Mouse (Mus musculus) erythroblast, embryonic 14.5 days (primary cell): ENCODE data around the gene Snx1. TPM values are rescaled to one million over a fixed set of nuclear protein-coding genes. Genes with fewer than 3 reads are reported as not detected.

Experiments
- H3K27me3 ChIP-seq: 2 replicates; pipeline ENCODE4 v1.6.1; 2012; ENCODE audit warnings: inconsistent platforms; ENCODE audit not compliant: control insufficient read depth
- H3K36me3 ChIP-seq: 2 replicates; pipeline ENCODE4 v1.6.1; 2012; ENCODE audit warnings: mild to moderate bottlenecking, inconsistent platforms; ENCODE audit not compliant: control insufficient read depth
- H3K4me1 ChIP-seq: 2 replicates; pipeline ENCODE4 v1.6.1; 2012; ENCODE audit warnings: inconsistent platforms; ENCODE audit not compliant: control insufficient read depth
- H3K4me3 ChIP-seq: replicated peaks from 2 replicates; pipeline ENCODE3; 2012; ENCODE audit warnings: moderate library complexity, mild to moderate bottlenecking, inconsistent platforms
- H3K9me3 ChIP-seq: 2 replicates; pipeline ENCODE4 v1.6.1; 2012; ENCODE audit warnings: low read length, inconsistent platforms, mixed read lengths; ENCODE audit not compliant: control insufficient read depth
- GATA1 ChIP-seq: IDR thresholded peaks from 2 replicates; pipeline ENCODE4 v1.6.1; 2012; ENCODE audit warnings: low read length, inconsistent platforms, mixed read lengths
- TAL1 ChIP-seq: IDR thresholded peaks from 3 replicates; pipeline ENCODE4 v1.6.1; 2012; ENCODE audit warnings: low read length, inconsistent platforms, mixed read lengths
- polyA plus RNA-seq: library from polyadenylated mRNA; stranded (reverse); fragments of >175 nt; gene quantifications from 2 replicates; pipeline ENCODE4 v1.2.3, GENCODE M21; 2012

The Snx1 gene
- polyA plus RNA-seq, 1 experiment, result 14.6 TPM

GRCm38 (mm10) chr9:66081999-66082398 is 44.4 kb downstream of the Snx1 start:
- TF ChIP-seq TAL1 (no peak), GATA1 (no peak)
- Histone ChIP-seq H3K36me3 (peaks cover 16% of the 10 kb centered on the region), H3K27me3 (peaks cover 57% of the 10 kb centered on the region), H3K4me1 (peaks cover 15% of the 10 kb centered on the region), H3K9me3 (peaks cover 5% of the 10 kb centered on the region; the same call in 1 of the 2 replicates), H3K4me3 (no peak overlapping the region)

- Histone ChIP-seq H3K27me3 (peaks cover 62% of the 10 kb centered on the region), H3K4me1 (peaks cover 19% of the 10 kb centered on the region), H3K4me3 (no peak overlapping the region), H3K9me3 (peaks cover 5% of the 10 kb centered on the region; the same call in 1 of the 2 replicates), H3K36me3 (peaks cover 7% of the 10 kb centered on the region)
- no peak for TF ChIP-seq TAL1
- TF ChIP-seq GATA1, result no peak
Observed at GRCm38 (mm10) chr9:66080804-66081459, 45.5 kb downstream of the Snx1 start.

GRCm38 (mm10) chr9:66078493-66078892 is 47.9 kb downstream of the Snx1 start:
- Histone ChIP-seq H3K27me3 (peaks cover 81% of the 10 kb centered on the region), H3K4me3 (no peak overlapping the region), H3K4me1 (peaks cover 28% of the 10 kb centered on the region), H3K9me3 (peaks cover 8% of the 10 kb centered on the region), H3K36me3 (no peaks in the 10 kb centered on the region)
- TF ChIP-seq TAL1 (no peak), GATA1 (no peak)

- H3K27me3 ChIP-seq, result peaks cover 81% of the 10 kb centered on the region
- peaks cover 30% of the 10 kb centered on the region for H3K4me1 ChIP-seq
- H3K9me3 ChIP-seq, result peaks cover 8% of the 10 kb centered on the region
- no peak overlapping the region for H3K4me3 ChIP-seq
- no peaks in the 10 kb centered on the region for H3K36me3 ChIP-seq
- no peak for TF ChIP-seq TAL1
- TF ChIP-seq GATA1, result no peak
Observed at GRCm38 (mm10) chr9:66078072-66078471, 48.3 kb downstream of the Snx1 start.

GRCm38 (mm10) chr9:66072754-66073153 is 53.6 kb downstream of the Snx1 start:
- Histone ChIP-seq H3K4me3 (no peak overlapping the region), H3K9me3 (peaks cover 8% of the 10 kb centered on the region), H3K4me1 (peaks cover 71% of the 10 kb centered on the region), H3K27me3 (peaks cover 48% of the 10 kb centered on the region), H3K36me3 (peaks cover 22% of the 10 kb centered on the region)
- TF ChIP-seq TAL1, result no peak
- TF ChIP-seq GATA1, result no peak

- Histone ChIP-seq H3K9me3 (peaks cover 21% of the 10 kb centered on the region), H3K36me3 (peaks cover 48% of the 10 kb centered on the region), H3K4me3 (peak overlapping the region; percentile 81), H3K4me1 (peaks cover 84% of the 10 kb centered on the region), H3K27me3 (peaks cover 32% of the 10 kb centered on the region)
- TF ChIP-seq TAL1, result no peak
- no peak for TF ChIP-seq GATA1
Observed at GRCm38 (mm10) chr9:66070151-66070550, 56.2 kb downstream of the Snx1 start.

- peak within 1 kb of the TSS; percentile 81 for H3K4me3 ChIP-seq
- TF ChIP-seq TAL1, result peak; percentile 78
- peak; percentile 79 for TF ChIP-seq GATA1
- peaks cover 79% of the 10 kb centered on the region for H3K4me1 ChIP-seq
- H3K9me3 ChIP-seq, result peaks cover 21% of the 10 kb centered on the region
- peaks cover 27% of the 10 kb centered on the region for H3K27me3 ChIP-seq
- peaks cover 52% of the 10 kb centered on the region for H3K36me3 ChIP-seq
Observed at GRCm38 (mm10) chr9:66069583-66069982, 56.8 kb downstream of the Snx1 start, which contains the start of gene Snx22. Gene Snx22 (minus strand): TSS chr9:66069719.

- H3K4me3 ChIP-seq, result peak overlapping the region; percentile 81
- peaks cover 80% of the 10 kb centered on the region for H3K4me1 ChIP-seq
- TF ChIP-seq TAL1, result no peak
- no peak for TF ChIP-seq GATA1
- H3K9me3 ChIP-seq, result peaks cover 18% of the 10 kb centered on the region
- H3K36me3 ChIP-seq, result peaks cover 58% of the 10 kb centered on the region
- peaks cover 21% of the 10 kb centered on the region for H3K27me3 ChIP-seq
Observed at GRCm38 (mm10) chr9:66068971-66069391, 57.4 kb downstream of the Snx1 start.

- Histone ChIP-seq H3K4me3 (peak overlapping the region; percentile 81), H3K9me3 (peaks cover 16% of the 10 kb centered on the region), H3K4me1 (peaks cover 78% of the 10 kb centered on the region), H3K36me3 (peaks cover 67% of the 10 kb centered on the region), H3K27me3 (peaks cover 17% of the 10 kb centered on the region)
- TF ChIP-seq TAL1, result no peak
- TF ChIP-seq GATA1, result peak; percentile 97
Observed at GRCm38 (mm10) chr9:66068056-66068455, 58.3 kb downstream of the Snx1 start.

- peaks cover 72% of the 10 kb centered on the region for H3K36me3 ChIP-seq
- peaks cover 78% of the 10 kb centered on the region for H3K4me1 ChIP-seq
- TF ChIP-seq TAL1 (no peak), GATA1 (no peak)
- peaks cover 16% of the 10 kb centered on the region for H3K9me3 ChIP-seq
- peak overlapping the region; percentile 81 for H3K4me3 ChIP-seq
- peaks cover 17% of the 10 kb centered on the region for H3K27me3 ChIP-seq
Observed at GRCm38 (mm10) chr9:66067542-66067941, 58.8 kb downstream of the Snx1 start.
